Mouse (Mus musculus) urinary bladder, postnatal 14 days (tissue): ENCODE data around the gene E2f2.

Experiments used
- DNase-seq: peaks from one replicate; pipeline ENCODE4 v3.0.0; 2021; ENCODE audit warnings: low spot score

Gene E2f2

DNA sequence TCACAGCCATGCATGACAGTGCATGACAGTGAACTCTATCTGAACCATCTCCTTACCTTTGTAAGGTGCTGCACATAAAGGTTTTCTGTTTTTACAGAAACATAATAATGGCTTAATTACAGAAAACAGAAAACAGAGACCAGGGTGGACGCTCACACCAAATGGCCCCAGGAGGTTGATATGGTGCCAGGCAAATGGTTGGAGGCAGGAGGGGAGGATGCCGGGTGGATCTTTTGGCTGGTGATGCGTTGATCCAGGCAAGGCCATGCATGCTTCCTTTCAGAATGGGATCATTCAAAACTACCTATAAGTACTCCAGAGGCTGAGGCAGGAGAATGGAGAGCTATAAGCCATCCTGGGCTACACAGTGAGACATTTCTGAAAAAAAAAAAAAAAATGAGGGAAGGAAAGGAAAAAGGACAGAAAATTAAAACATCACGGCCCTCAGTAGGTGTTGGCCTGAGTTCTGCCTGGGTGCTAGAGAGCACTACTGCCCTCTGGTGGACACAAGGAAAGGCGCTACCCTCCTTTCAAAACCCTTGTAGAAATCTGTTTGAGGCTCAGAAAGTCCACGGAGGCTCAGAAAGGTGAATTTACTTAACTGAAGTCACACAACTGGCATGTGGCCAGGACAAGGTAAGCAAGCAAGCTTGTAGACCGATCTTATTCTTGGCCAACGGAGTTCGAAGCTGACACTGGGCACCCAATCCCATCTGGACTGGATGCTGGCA lies 27.5 kb downstream of the E2f2 start:
- DNase-seq, result peak; percentile 55

DNA sequence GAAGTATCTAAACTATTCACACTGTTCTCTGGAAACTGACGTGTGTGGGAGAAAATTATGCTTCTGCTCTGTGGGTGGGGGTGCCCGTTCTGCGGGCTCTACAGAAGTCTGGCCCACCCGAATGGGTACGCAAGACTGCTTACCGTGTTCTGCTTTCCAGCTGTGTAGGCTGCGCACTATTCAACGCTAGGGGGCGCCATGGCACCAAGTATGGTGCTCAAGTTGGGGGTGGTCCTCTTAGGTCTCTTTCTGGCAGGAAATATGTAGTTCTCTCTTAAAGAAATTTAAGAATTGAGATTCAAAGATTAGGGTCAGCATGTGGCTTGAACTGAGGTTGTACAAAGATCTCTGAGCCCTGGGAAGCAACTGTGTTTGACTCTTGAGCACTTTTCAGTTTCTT lies 30.3 kb downstream of the E2f2 start:
- peak; percentile 78 for DNase-seq

- DNase-seq, result no peak
Observed at GRCm38 (mm10) chr4:136204775-136205174, 32.6 kb downstream of the E2f2 start.

GRCm38 (mm10) chr4:136206033-136206893 lies 34.1 kb downstream of the E2f2 start, which contains the start of gene Asap3:
TSS of gene Asap3 (plus strand) at chr4:136206365.
- DNase-seq, result peak; percentile 99

- DNase-seq, result no peak
Observed at GRCm38 (mm10) chr4:136206943-136207342, 34.7 kb downstream of the E2f2 start.

DNA sequence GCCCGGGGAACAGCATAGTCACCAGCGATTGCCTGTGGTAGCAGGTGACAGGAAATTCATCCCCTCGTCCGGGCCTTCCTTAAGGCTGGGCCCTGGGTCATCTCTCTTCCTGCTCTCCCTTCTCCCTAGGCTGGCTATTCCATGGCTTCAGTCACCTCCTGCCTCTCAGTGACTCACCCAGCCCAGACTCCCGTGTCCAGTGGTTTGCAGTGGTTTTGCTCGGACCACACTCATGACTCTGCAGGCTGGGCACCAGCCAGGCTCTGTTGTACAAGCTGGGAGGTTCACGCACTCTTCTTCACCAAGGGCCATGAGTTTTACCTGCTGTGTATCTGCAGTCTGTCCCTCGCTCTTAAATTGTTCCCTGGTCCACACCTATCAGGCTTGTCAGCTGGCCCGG lies 38.7 kb downstream of the E2f2 start:
- no peak for DNase-seq

GRCm38 (mm10) chr4:136213629-136214028 lies 41.4 kb downstream of the E2f2 start:
- DNase-seq, result peak; percentile 48

- DNase-seq, result no peak
Observed at GRCm38 (mm10) chr4:136214828-136215227, 42.6 kb downstream of the E2f2 start.

- DNase-seq, result no peak
Observed at GRCm38 (mm10) chr4:136215576-136215975, 43.4 kb downstream of the E2f2 start.

DNA sequence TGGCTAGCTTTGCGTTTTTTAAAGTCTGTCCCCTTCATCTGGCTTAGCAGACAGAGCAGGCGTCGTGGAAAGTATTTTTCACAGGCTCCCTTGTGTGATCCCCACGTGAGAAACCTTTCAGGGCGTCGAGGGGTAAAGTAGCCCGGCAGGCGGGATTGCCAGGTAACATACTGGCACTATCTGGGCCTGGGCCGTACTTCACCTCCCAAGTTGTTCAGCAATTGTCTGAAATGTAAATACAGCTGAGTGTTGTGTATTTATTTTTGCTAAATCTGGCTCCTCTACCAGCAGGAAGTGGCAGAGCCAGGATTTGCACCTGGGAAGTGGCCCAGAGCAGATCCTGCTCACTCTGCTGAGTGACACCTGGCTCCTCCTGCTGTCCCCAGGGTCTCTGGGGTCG lies 44.9 kb downstream of the E2f2 start:
- DNase-seq, result no peak

GRCm38 (mm10) chr4:136218595-136219214 lies 46.5 kb downstream of the E2f2 start:
- peak; percentile 83 for DNase-seq

DNA sequence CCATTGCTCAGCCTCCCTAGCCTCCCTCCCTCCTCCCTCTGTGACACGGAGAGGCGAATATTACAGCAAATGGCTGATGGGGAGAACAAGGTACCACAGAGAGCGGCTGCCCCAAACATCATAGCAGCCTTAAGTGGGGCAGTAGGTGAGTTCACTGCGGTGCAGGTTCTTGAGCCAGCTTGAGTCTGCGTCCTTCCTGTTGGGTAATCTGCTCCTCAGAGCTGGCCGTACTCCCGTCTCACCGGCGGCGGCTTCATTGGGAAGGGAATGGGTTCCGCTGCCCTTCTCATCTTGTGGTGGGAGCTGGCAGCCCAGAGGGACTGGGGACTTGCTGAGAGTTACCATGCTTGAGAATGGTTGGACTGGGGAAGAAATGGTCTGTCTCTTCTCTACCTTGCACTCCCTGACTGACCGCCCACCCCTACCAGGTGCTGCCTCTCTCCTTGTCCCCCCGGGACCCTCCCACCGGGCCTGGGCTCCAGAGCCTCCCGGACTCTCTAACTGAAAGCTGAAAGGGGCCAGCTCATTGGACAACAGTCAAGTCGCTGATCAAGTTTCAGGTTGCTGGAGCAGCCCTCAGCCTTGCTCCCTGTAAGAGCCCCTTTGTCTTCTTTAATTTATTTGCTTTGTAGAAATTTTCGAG lies 48.1 kb downstream of the E2f2 start:
- no peak for DNase-seq

- no peak for DNase-seq
Observed at GRCm38 (mm10) chr4:136223549-136224239, 51.5 kb downstream of the E2f2 start.

DNA sequence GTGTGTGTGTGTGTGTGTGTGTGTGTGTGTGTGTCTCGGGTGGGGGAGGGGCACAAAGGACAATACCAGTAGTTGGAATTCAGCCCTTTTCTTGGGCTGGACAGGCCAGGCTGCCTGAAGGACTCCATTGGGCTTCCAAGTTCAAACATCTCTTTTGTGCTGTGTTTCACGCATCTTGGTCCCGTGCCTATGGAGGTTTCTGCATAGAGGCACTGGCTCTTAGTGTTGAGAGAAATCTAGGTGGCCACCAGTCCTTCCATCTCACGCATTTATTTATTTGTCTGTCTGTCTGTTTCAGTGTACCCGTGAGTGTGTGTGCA lies 52.0 kb downstream of the E2f2 start:
- no peak for DNase-seq

DNA sequence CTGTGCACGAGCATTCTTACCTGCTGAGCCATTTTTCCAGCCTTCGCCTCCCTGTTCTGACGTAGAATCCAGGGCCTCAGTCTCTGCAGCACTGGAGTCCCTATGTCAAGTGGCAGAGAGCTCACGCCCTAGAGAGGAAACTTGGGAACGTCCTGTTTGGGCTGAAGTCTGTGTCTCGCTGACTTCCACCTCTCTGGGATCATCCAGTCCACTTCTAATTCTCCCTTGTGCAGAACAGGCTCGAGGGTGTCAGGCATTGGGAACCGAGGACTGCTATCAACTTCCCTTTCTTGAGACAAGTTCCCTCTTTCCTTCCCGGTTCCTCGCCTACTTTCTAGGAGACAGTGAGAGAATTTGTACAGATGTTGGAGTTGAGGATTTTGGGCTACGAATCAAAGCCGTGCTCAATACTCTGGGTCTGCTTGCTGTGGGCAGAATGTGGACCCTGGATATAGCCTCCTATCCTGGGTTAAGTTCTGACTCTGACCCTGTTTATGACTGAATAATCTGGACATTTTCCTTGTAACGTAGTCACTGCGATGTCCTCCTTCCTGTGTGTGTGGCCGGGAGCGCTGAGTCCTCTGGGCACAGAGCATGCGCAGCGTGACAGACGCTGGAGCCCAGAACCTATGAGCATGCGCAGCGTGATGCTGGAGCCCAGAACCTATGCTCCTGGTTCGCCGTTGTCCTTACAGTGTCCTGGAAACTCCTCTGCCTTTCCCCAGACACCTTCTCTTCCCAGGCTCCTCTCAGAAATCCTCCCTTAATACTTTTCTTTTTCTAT lies 52.7 kb downstream of the E2f2 start:
- DNase-seq, result no peak

- no peak for DNase-seq
Observed at GRCm38 (mm10) chr4:136227408-136227807, 55.2 kb downstream of the E2f2 start.

- DNase-seq, result peak; percentile 76
Observed at GRCm38 (mm10) chr4:136228640-136229039, 56.4 kb downstream of the E2f2 start.

- DNase-seq, result no peak
Observed at GRCm38 (mm10) chr4:136238669-136239068, 66.5 kb downstream of the E2f2 start.

DNA sequence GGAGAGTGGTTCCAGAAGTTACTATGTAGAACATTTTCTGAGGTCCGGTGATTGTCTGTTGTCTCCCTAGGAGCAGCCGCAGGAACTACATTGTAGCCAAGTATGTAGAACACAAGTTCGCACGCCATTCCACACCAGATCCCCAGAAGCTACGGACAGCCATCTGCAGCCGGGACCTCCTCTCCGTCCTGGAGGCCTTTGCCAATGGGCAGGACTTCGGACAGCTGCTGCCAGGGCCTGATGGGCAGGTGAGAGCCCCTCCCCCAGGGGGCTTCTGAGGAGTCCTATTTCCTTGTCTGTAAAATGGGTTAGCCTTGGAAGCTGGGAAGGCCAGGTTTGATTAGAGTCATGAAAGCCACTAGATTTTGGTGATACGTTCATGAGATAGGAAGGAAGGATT lies 66.9 kb downstream of the E2f2 start:
- no peak for DNase-seq

DNA sequence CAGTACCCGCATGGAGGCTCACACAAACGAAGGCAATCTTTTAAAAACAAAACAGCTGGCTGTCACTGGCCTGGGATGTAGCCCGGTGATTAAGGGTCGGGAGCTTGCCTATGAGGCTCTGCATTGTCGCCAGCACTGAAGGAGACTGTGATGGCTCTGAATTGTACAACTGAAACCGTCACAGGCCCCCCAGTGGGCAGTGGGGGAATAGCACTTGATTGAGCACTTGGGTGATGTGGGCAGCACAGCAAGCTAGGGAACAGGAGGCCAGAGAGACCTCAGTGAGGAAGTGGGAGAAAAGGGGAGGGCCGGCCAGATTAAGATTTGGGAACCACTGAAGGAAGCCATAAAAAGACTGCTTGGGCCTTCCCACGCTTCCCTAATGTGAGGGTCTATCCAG lies 67.4 kb downstream of the E2f2 start:
- DNase-seq, result peak; percentile 88

- DNase-seq, result no peak
Observed at GRCm38 (mm10) chr4:136240123-136240522, 67.9 kb downstream of the E2f2 start.
